Mouse (Mus musculus): ENCODE measurements around the gene Chml.
A peak's percentile ranks its signal among the peaks of the same experiment; 100 is the strongest.

Gene Chml

GRCm38 (mm10) chr1:175646952-175647351 lies 45.7 kb downstream of the Chml start:
- DNase-seq: peak; percentile 24

- DNase-seq: no peak
Observed at GRCm38 (mm10) chr1:175643496-175644265, 49.0 kb downstream of the Chml start.

- no peak for DNase-seq
Observed at GRCm38 (mm10) chr1:175640435-175641150, 52.1 kb downstream of the Chml start.

- DNase-seq: no peak
Observed at GRCm38 (mm10) chr1:175639072-175639471, 53.6 kb downstream of the Chml start.

- DNase-seq: no peak
Observed at GRCm38 (mm10) chr1:175637677-175638076, 55.0 kb downstream of the Chml start.

- DNase-seq: no peak
Observed at GRCm38 (mm10) chr1:175632470-175632869, 60.2 kb downstream of the Chml start.
